Mouse (Mus musculus) MEL (cell line): Measurements from ENCODE around the gene Pabpn1. TPM values are rescaled to one million over a fixed set of nuclear protein-coding genes. Genes with fewer than 3 reads are reported as not detected.

Experiments
- DNase-seq: peaks from one replicate; pipeline ENCODE4 v3.0.0; 2011; ENCODE audit warnings: low read depth, low spot score
- H3K27ac ChIP-seq: 2 replicates; pipeline ENCODE4 v1.5.1; 2012; ENCODE audit warnings: low read depth, mild to moderate bottlenecking, control low read depth, low read length, moderate library complexity; ENCODE audit not compliant: control insufficient read depth
- H3K27me3 ChIP-seq, 2 experiments: fragments of 150-350 bp in 1 of 2; sonication (generic) in 1 of 2; 2 replicates each; pipeline ENCODE4 v1.6.1; 2012; ENCODE audit warnings: low read length in 2 of 2, mild to moderate bottlenecking in 2 of 2, improper control_type of control experiment in 1 of 2, moderate library complexity in 1 of 2; ENCODE audit not compliant: insufficient read depth in 2 of 2, control insufficient read depth in 1 of 2
- H3K36me3 ChIP-seq, 2 experiments: 2 replicates each; pipeline ENCODE4 v1.6.1; 2012 to 2014; ENCODE audit warnings: low read length in 2 of 2, improper control_type of control experiment in 1 of 2, inconsistent platforms in 1 of 2, mild to moderate bottlenecking in 1 of 2; ENCODE audit not compliant: insufficient read depth in 2 of 2, control insufficient read depth in 1 of 2
- H3K4me1 ChIP-seq, 2 experiments: fragments of 150-350 bp in 1 of 2; sonication (generic) in 1 of 2; 2 replicates each; pipeline ENCODE4 v1.6.1; 2012; ENCODE audit warnings: low read length in 2 of 2, improper control_type of control experiment in 1 of 2, mild to moderate bottlenecking in 1 of 2; ENCODE audit not compliant: insufficient read depth in 2 of 2, control insufficient read depth in 1 of 2
- H3K4me3 ChIP-seq, 2 experiments: fragments of 150-350 bp in 1 of 2; sonication (generic) in 1 of 2; 2 replicates each; pipeline ENCODE4 v1.5.1; 2012; ENCODE audit warnings: low read depth in 2 of 2, low read length in 2 of 2, mild to moderate bottlenecking in 2 of 2, moderate library complexity in 2 of 2, control low read depth in 1 of 2, improper control_type of control experiment in 1 of 2; ENCODE audit not compliant: control insufficient read depth in 1 of 2, insufficient read depth in 1 of 2
- H3K79me2 ChIP-seq: 2 replicates; pipeline ENCODE4 v1.6.1; 2012; ENCODE audit warnings: mild to moderate bottlenecking, low read length, moderate library complexity; ENCODE audit not compliant: control insufficient read depth, poor library complexity, insufficient read depth
- H3K9ac ChIP-seq: 2 replicates; pipeline ENCODE4 v1.6.1; 2012; ENCODE audit warnings: low read depth, mild to moderate bottlenecking, control low read depth, low read length, moderate library complexity; ENCODE audit not compliant: control insufficient read depth, poor library complexity, severe bottlenecking
- H3K9me3 ChIP-seq: fragments of 150-350 bp; sonication (generic); replicated peaks from 2 replicates; pipeline ENCODE4 v1.6.1; 2012; ENCODE audit warnings: mild to moderate bottlenecking, low read length, improper control_type of control experiment, moderate library complexity; ENCODE audit not compliant: insufficient read depth
- BHLHE40 ChIP-seq: IDR thresholded peaks from 2 replicates; pipeline ENCODE4 v1.6.1; 2012; ENCODE audit warnings: low read depth, mild to moderate bottlenecking, inconsistent platforms, low read length, improper control_type of control experiment, borderline replicate concordance
- CHD1 ChIP-seq: IDR thresholded peaks from 2 replicates; pipeline ENCODE4 v1.6.1; 2012; ENCODE audit warnings: low read depth, mild to moderate bottlenecking, inconsistent platforms, low read length, improper control_type of control experiment
- CHD2 ChIP-seq: IDR thresholded peaks from 2 replicates; pipeline ENCODE4 v1.6.1; 2011; ENCODE audit warnings: low read length, improper control_type of control experiment
- E2F4 ChIP-seq: IDR thresholded peaks from 2 replicates; pipeline ENCODE4 v1.6.1; 2011; ENCODE audit warnings: low read depth, low read length, improper control_type of control experiment, borderline replicate concordance
- EP300 ChIP-seq, 2 experiments: IDR thresholded peaks; 2 replicates each; pipeline ENCODE4 v1.6.1; 2011; ENCODE audit warnings: improper control_type of control experiment in 2 of 2, low read length in 2 of 2, low read depth in 1 of 2, mild to moderate bottlenecking in 1 of 2
- JUND ChIP-seq: IDR thresholded peaks from 2 replicates; pipeline ENCODE4 v1.6.1; 2011; ENCODE audit warnings: low read depth, mild to moderate bottlenecking, improper control_type of control experiment, low read length
- MAFK ChIP-seq: IDR thresholded peaks from 2 replicates; pipeline ENCODE4 v1.6.1; 2011; ENCODE audit warnings: low read depth, mild to moderate bottlenecking, low read length, improper control_type of control experiment, borderline replicate concordance
- MAX ChIP-seq: IDR thresholded peaks from 2 replicates; pipeline ENCODE4 v1.6.1; 2011; ENCODE audit warnings: low read length, improper control_type of control experiment
- MXI1 ChIP-seq: IDR thresholded peaks from 2 replicates; pipeline ENCODE4 v1.6.1; 2011; ENCODE audit warnings: mild to moderate bottlenecking, low read depth, low read length, improper control_type of control experiment
- MYB ChIP-seq: IDR thresholded peaks from 2 replicates; pipeline ENCODE4 v1.6.1; 2011; ENCODE audit warnings: mild to moderate bottlenecking, low read depth, low read length, improper control_type of control experiment
- MYC ChIP-seq: IDR thresholded peaks from 2 replicates; pipeline ENCODE4 v1.6.1; 2011; ENCODE audit warnings: low read depth, mild to moderate bottlenecking, low read length, improper control_type of control experiment, moderate library complexity
- NELFE ChIP-seq: IDR thresholded peaks from 2 replicates; pipeline ENCODE4 v1.6.1; 2011; ENCODE audit warnings: low read depth, low read length, improper control_type of control experiment
- NRF1 ChIP-seq: IDR thresholded peaks from 2 replicates; pipeline ENCODE4 v1.6.1; 2014; ENCODE audit warnings: low read depth, mild to moderate bottlenecking, inconsistent platforms, low read length, improper control_type of control experiment, moderate library complexity; ENCODE audit not compliant: poor library complexity, insufficient read depth, severe bottlenecking
- POLR2AphosphoS2 ChIP-seq: IDR thresholded peaks from 2 replicates; pipeline ENCODE4 v1.6.1; 2011; ENCODE audit warnings: low read length, improper control_type of control experiment
- POLR2AphosphoS5 ChIP-seq: IDR thresholded peaks from 2 replicates; pipeline ENCODE4 v1.6.1; 2012; ENCODE audit warnings: low read depth, borderline replicate concordance, mild to moderate bottlenecking, inconsistent platforms, low read length, moderate library complexity, mixed read lengths
- RCOR1 ChIP-seq: IDR thresholded peaks from 2 replicates; pipeline ENCODE4 v1.6.1; 2012; ENCODE audit warnings: low read depth, mild to moderate bottlenecking, inconsistent platforms, low read length, improper control_type of control experiment
- SMC3 ChIP-seq: IDR thresholded peaks from 2 replicates; pipeline ENCODE4 v1.6.1; 2011; ENCODE audit warnings: low read depth, low read length, improper control_type of control experiment
- TAL1 ChIP-seq: IDR thresholded peaks from 2 replicates; pipeline ENCODE4 v1.6.1; 2012; ENCODE audit warnings: mild to moderate bottlenecking, inconsistent platforms, low read length, moderate library complexity, mixed read lengths
- TBP ChIP-seq: IDR thresholded peaks from 2 replicates; pipeline ENCODE4 v1.8.0; 2011; ENCODE audit warnings: low read depth, low read length, improper control_type of control experiment
- ZMIZ1 ChIP-seq: IDR thresholded peaks from 2 replicates; pipeline ENCODE4 v1.6.1; 2012; ENCODE audit warnings: low read depth, mild to moderate bottlenecking, inconsistent platforms, low read length, improper control_type of control experiment, moderate library complexity
- polyA plus RNA-seq, 2 experiments: library from polyadenylated mRNA; stranded (reverse) in 1 of 2; unstranded in 1 of 2; fragments of >175 nt in 1 of 2; fragments of >200 nt in 1 of 2; gene quantifications; 2 replicates each; pipeline versions ENCODE4 v1.2.1 to v1.2.4; 2012; ENCODE audit warnings: low replicate concordance in 2 of 2, low read depth in 1 of 2; ENCODE audit not compliant: insufficient read length in 2 of 2, insufficient read depth in 1 of 2, missing spikeins in 1 of 2
- total RNA-seq: library from RNA; depleted of rRNA; stranded (reverse); fragments of 300-350 nt; gene quantifications from 2 replicates; pipeline ENCODE4 v1.2.3, GENCODE M21; 2012

Pabpn1 gene
- total and polyA plus RNA-seq, 3 experiments: 82.3 to 393 TPM; not detected in 1

- no peaks in the 10 kb centered on the region for H3K9me3 ChIP-seq
- no peak overlapping the region for H3K9ac ChIP-seq
- DNase-seq: no peak
- TF ChIP-seq E2F4 (no peak), MYB (no peak), CHD2 (no peak), MAFK (no peak), NRF1 (no peak), ZMIZ1 (no peak), JUND (no peak), MAX (no peak), POLR2AphosphoS2 (no peak)
- H3K27me3 ChIP-seq: no peaks in the 10 kb centered on the region; a peak in 1 of 4 replicates
- H3K79me2 ChIP-seq: no peaks in the 10 kb centered on the region
- H3K36me3 ChIP-seq: no peaks in the 10 kb centered on the region
- H3K27ac ChIP-seq: no peak overlapping the region
- H3K4me3 ChIP-seq: no peak overlapping the region
- H3K4me1 ChIP-seq: no peaks in the 10 kb centered on the region
Measured at GRCm38 (mm10) chr14:54942479-54942878, 50.2 kb downstream of the Pabpn1 start.

GRCm38 (mm10) chr14:54943971-54944370 lies 51.7 kb downstream of the Pabpn1 start:
- Histone ChIP-seq H3K36me3 (no peaks in the 10 kb centered on the region), H3K79me2 (no peaks in the 10 kb centered on the region), H3K9me3 (no peaks in the 10 kb centered on the region)
- no peak for DNase-seq
- TF ChIP-seq NELFE (no peak), TAL1 (no peak), EP300 (IDR thresholded peaks at IDR 0.05; ENCODE audit: low read depth in 1 of 2, low read length in 2 of 2) (no peak)
- TF ChIP-seq, all 39 proteins: peak for 0
- H3K4me3 ChIP-seq: no peak overlapping the region
- no peaks in the 10 kb centered on the region for H3K4me1 ChIP-seq
- no peaks in the 10 kb centered on the region; a peak in 2 of 4 replicates for H3K27me3 ChIP-seq
- H3K9ac ChIP-seq: no peak overlapping the region
- H3K27ac ChIP-seq: no peak overlapping the region

- H3K79me2 ChIP-seq: no peaks in the 10 kb centered on the region
- no peaks in the 10 kb centered on the region for H3K36me3 ChIP-seq
- H3K27me3 ChIP-seq: no peaks in the 10 kb centered on the region; a peak in 2 of 4 replicates
- no peak overlapping the region for H3K27ac ChIP-seq
- H3K9me3 ChIP-seq: no peaks in the 10 kb centered on the region
- no peak overlapping the region for H3K4me3 ChIP-seq
- DNase-seq: no peak
- no peak overlapping the region for H3K9ac ChIP-seq
- H3K4me1 ChIP-seq: no peaks in the 10 kb centered on the region
- TF ChIP-seq CHD1: no peak
- TF ChIP-seq TBP: no peak
- TF ChIP-seq RCOR1: no peak
- TF ChIP-seq MXI1: no peak
- TF ChIP-seq NELFE: no peak
- no peak for TF ChIP-seq BHLHE40
- TF ChIP-seq SMC3: no peak
- no peak for TF ChIP-seq MYC
- no peak for TF ChIP-seq POLR2AphosphoS5
- no peak for TF ChIP-seq MAFK
Measured at GRCm38 (mm10) chr14:54944939-54945338, 52.6 kb downstream of the Pabpn1 start.
